Mouse (Mus musculus): Measurements from ENCODE around the gene Vmn2r63. TPM values are rescaled to one million over a fixed set of nuclear protein-coding genes. Genes with fewer than 3 reads are reported as not detected.

Vmn2r63 gene
- total and polyA plus RNA-seq, 2 experiments: not detected

Other genes with a start within 250 kb of the Vmn2r63 start
- 4.0 and 5.6 TPM in 2 replicates for gene Zfp975, start 241.1 kb downstream of the Vmn2r63 start, total RNA-seq (2014; rRNA removed)
- 0.22 and 0.31 TPM in 2 replicates for gene Zfp975, start 241.1 kb downstream of the Vmn2r63 start, polyA plus RNA-seq (2012; rRNA removed)
- not detected in 2 replicates for gene Gm17067, start 206.8 kb downstream of the Vmn2r63 start, total RNA-seq (2014; rRNA removed)
- not detected in 2 replicates for gene Gm17067, start 206.8 kb downstream of the Vmn2r63 start, polyA plus RNA-seq (2012; rRNA removed)
- not detected in 2 replicates for gene Vmn2r62, start 140.3 kb downstream of the Vmn2r63 start, total RNA-seq (2014; rRNA removed)
- gene Vmn2r62, start 140.3 kb downstream of the Vmn2r63 start, polyA plus RNA-seq (2012; rRNA removed): not detected in 2 replicates
- not detected in 2 replicates for gene Gm2381, start 66.6 kb downstream of the Vmn2r63 start, total RNA-seq (2014; rRNA removed)
- not detected in 2 replicates for gene Gm2381, start 66.6 kb downstream of the Vmn2r63 start, polyA plus RNA-seq (2012; rRNA removed)
- not detected in 2 replicates for gene Gm9268, start 84.9 kb upstream of the Vmn2r63 start, total RNA-seq (2014; rRNA removed)
- gene Gm9268, start 84.9 kb upstream of the Vmn2r63 start, polyA plus RNA-seq (2012; rRNA removed): not detected in 2 replicates
- gene Zfp936, start 180.4 kb upstream of the Vmn2r63 start, total RNA-seq (2014; rRNA removed): not detected in 2 replicates
- not detected in 2 replicates for gene Zfp936, start 180.4 kb upstream of the Vmn2r63 start, polyA plus RNA-seq (2012; rRNA removed)